Mouse (Mus musculus): ENCODE data around the gene Ier2.

Ier2 gene

GRCm38 (mm10) chr8:84661458-84661871, 1.2 kb downstream of the Ier2 start:
- DNase-seq, result peak; percentile 90

- peak; percentile 88 for DNase-seq
These were observed 1.7 kb downstream of the Ier2 start for GRCm38 (mm10) chr8:84660819-84661457.

- peak; percentile 81 for DNase-seq
These were observed 2.5 kb downstream of the Ier2 start for GRCm38 (mm10) chr8:84659936-84660818.

- no peak for DNase-seq
These were observed 3.7 kb downstream of the Ier2 start for GRCm38 (mm10) chr8:84658951-84659350.

- DNase-seq, result peak; percentile 42
These were observed 5.0 kb downstream of the Ier2 start for GRCm38 (mm10) chr8:84657680-84658079.

- no peak for DNase-seq
These were observed 5.4 kb downstream of the Ier2 start for GRCm38 (mm10) chr8:84657203-84657602.

- peak; percentile 91 for DNase-seq
These were observed 6.0 kb downstream of the Ier2 start for GRCm38 (mm10) chr8:84656641-84657126.

- peak; percentile 59 for DNase-seq
These were observed 6.5 kb downstream of the Ier2 start for GRCm38 (mm10) chr8:84656191-84656525.

- peak; percentile 72 for DNase-seq
These were observed 7.1 kb downstream of the Ier2 start for GRCm38 (mm10) chr8:84655336-84656190.

- no peak for DNase-seq
These were observed 8.1 kb downstream of the Ier2 start for GRCm38 (mm10) chr8:84654597-84654996.

GRCm38 (mm10) chr8:84653092-84653631, 9.5 kb downstream of the Ier2 start:
- DNase-seq, result no peak

GRCm38 (mm10) chr8:84650213-84650612, 12.4 kb downstream of the Ier2 start:
- DNase-seq, result no peak

GRCm38 (mm10) chr8:84647461-84647901, 15.2 kb downstream of the Ier2 start:
- DNase-seq, result peak; percentile 61

GRCm38 (mm10) chr8:84646800-84647199, 15.9 kb downstream of the Ier2 start:
- DNase-seq, result no peak

GRCm38 (mm10) chr8:84643019-84643418, 19.6 kb downstream of the Ier2 start:
- no peak for DNase-seq

GRCm38 (mm10) chr8:84641578-84642361, 20.9 kb downstream of the Ier2 start:
- no peak for DNase-seq

- DNase-seq, result no peak
These were observed 21.9 kb downstream of the Ier2 start for GRCm38 (mm10) chr8:84640617-84641294.

- DNase-seq, result no peak
These were observed 22.6 kb downstream of the Ier2 start for GRCm38 (mm10) chr8:84640010-84640588.

GRCm38 (mm10) chr8:84639162-84640009, 23.3 kb downstream of the Ier2 start:
- peak; percentile 97 for DNase-seq
